Mouse (Mus musculus) urinary bladder, postnatal 36 days (tissue): ENCODE measurements around the gene Gpr137.
A peak's percentile ranks its signal among the peaks of the same experiment; 100 is the strongest.

Source experiments
- DNase-seq, 2 experiments: peaks; one replicate each; pipeline ENCODE4 v3.0.0; 2022; ENCODE audit warnings: low spot score in 2 of 2, mixed read lengths in 1 of 2

The Gpr137 gene

GRCm38 (mm10) chr19:6921647-6922567 is 20.4 kb downstream of the Gpr137 start, which contains the start of gene Esrra:
TSS of gene Esrra (minus strand) at chr19:6921813.
- DNase-seq: peak; percentile 100

- peak in 1 of 2 experiments; percentile 57 for DNase-seq
Observed at GRCm38 (mm10) chr19:6920741-6921636, 21.3 kb downstream of the Gpr137 start.

GRCm38 (mm10) chr19:6919876-6920740 is 22.2 kb downstream of the Gpr137 start:
- DNase-seq: peak in 1 of 2 experiments; percentile 69

- no peak for DNase-seq
Observed at GRCm38 (mm10) chr19:6919431-6919830, 22.8 kb downstream of the Gpr137 start.

GRCm38 (mm10) chr19:6918321-6918720 is 24.0 kb downstream of the Gpr137 start:
- DNase-seq: no peak

GRCm38 (mm10) chr19:6916496-6916895 is 25.8 kb downstream of the Gpr137 start:
- no peak for DNase-seq

GRCm38 (mm10) chr19:6915276-6915675 is 27.0 kb downstream of the Gpr137 start:
- DNase-seq: no peak

- no peak for DNase-seq
Observed at GRCm38 (mm10) chr19:6914540-6914939, 27.7 kb downstream of the Gpr137 start.

- DNase-seq: no peak
Observed at GRCm38 (mm10) chr19:6913991-6914390, 28.3 kb downstream of the Gpr137 start.

- DNase-seq: no peak
Observed at GRCm38 (mm10) chr19:6913036-6913435, 29.2 kb downstream of the Gpr137 start.

- DNase-seq: no peak
Observed at GRCm38 (mm10) chr19:6912205-6912970, 29.9 kb downstream of the Gpr137 start.

GRCm38 (mm10) chr19:6911101-6912074 is 30.9 kb downstream of the Gpr137 start:
- DNase-seq: no peak

GRCm38 (mm10) chr19:6910306-6910705 is 32.0 kb downstream of the Gpr137 start:
- peak in 1 of 2 experiments; percentile 46 for DNase-seq

GRCm38 (mm10) chr19:6909507-6910289 is 32.6 kb downstream of the Gpr137 start, which contains the start of the genes Trmt112 and Prdx5:
TSS of gene Trmt112 (plus strand) at chr19:6909698.
TSS of gene Prdx5 (minus strand) at chr19:6910106.
- peak; percentile 85 to 92 for DNase-seq

GRCm38 (mm10) chr19:6909021-6909420 is 33.3 kb downstream of the Gpr137 start:
- no peak for DNase-seq

GRCm38 (mm10) chr19:6907811-6908540 is 34.3 kb downstream of the Gpr137 start:
- no peak for DNase-seq

- DNase-seq: no peak
Observed at GRCm38 (mm10) chr19:6907094-6907493, 35.2 kb downstream of the Gpr137 start.

- no peak for DNase-seq
Observed at GRCm38 (mm10) chr19:6906199-6906598, 36.1 kb downstream of the Gpr137 start.
